8 mouse cellular contexts compared by ENCODE assay signal in genomic region chr8:113848653-113849135, GRCm38 (mm10). TPM values are rescaled to one million over a fixed set of nuclear protein-coding genes. Genes with fewer than 3 reads are reported as not detected.
DNase-seq lines count a peak whose midpoint lies in the region; ATAC-seq and TF ChIP-seq lines count a peak whose summit lies in the region.

TSS of gene Adamts18 (minus strand) at chr8:113848738.

- H3K4me2 ChIP-seq in kidney, embryonic 16.5 days (replicated peaks; ENCODE audit: low read depth, low read length), result peak within 1 kb of the TSS; percentile 98
- peak within 1 kb of the TSS; percentile 96 for H3K4me2 ChIP-seq in embryonic facial prominence, embryonic 15.5 days (replicated peaks)
- H3K4me2 ChIP-seq in midbrain, postnatal 0 days (ENCODE audit: low read depth, low read length, poor library complexity, severe bottlenecking), result peak within 1 kb of the TSS; percentile 97

- peak; percentile 88 for ATAC-seq in kidney, embryonic 16.5 days (ENCODE audit: low FRiP score, low TSS enrichment)
- peak; percentile 78 for ATAC-seq in embryonic facial prominence, embryonic 15.5 days (ENCODE audit: insufficient number of reproducible peaks, low FRiP score, low TSS enrichment, low read depth)
- peak; percentile 78 for ATAC-seq in midbrain, postnatal 0 days (ENCODE audit: low FRiP score)
- no peak for ATAC-seq in inflammation-experienced regulatory T-cells, adult 6 months

- H3K4me1 ChIP-seq in kidney, embryonic 16.5 days (ENCODE audit: insufficient read depth, low read length), result peaks cover 9% of the 10 kb centered on the region; the same call in 1 of the 2 replicates
- H3K4me1 ChIP-seq in brown adipose tissue, adult 24 weeks (ENCODE audit: control insufficient read depth, insufficient read depth, insufficient read length, low read length), result peaks cover 2% of the 10 kb centered on the region; the same call in 1 of the 2 replicates
- H3K4me1 ChIP-seq in embryonic facial prominence, embryonic 15.5 days, result peaks cover 24% of the 10 kb centered on the region
- no peaks in the 10 kb centered on the region for H3K4me1 ChIP-seq in midbrain, postnatal 0 days (ENCODE audit: insufficient read depth, low read length)

- H3K27me3 ChIP-seq in kidney, embryonic 16.5 days (ENCODE audit: insufficient read depth, low read length), result peaks cover 40% of the 10 kb centered on the region
- peaks cover 44% of the 10 kb centered on the region for H3K27me3 ChIP-seq in embryonic facial prominence, embryonic 15.5 days
- no peaks in the 10 kb centered on the region for H3K27me3 ChIP-seq in midbrain, postnatal 0 days (ENCODE audit: insufficient read depth, low read length)

- no peak for DNase-seq in kidney, adult 11 months
- peak; percentile 63 to 64 for DNase-seq in layer of hippocampus, postnatal 10 days (ENCODE audit: low spot score in 2 of 2)
- DNase-seq in midbrain, postnatal 0 days (ENCODE audit: low spot score), result peak; percentile 57
- no peak for DNase-seq in spleen, postnatal 36 days (ENCODE audit: low spot score in 2 of 2)

- no peaks in the 10 kb centered on the region for H3K9me3 ChIP-seq in kidney, embryonic 16.5 days (ENCODE audit: low read length)
- no peaks in the 10 kb centered on the region; the same call in 1 of the 2 replicates for H3K9me3 ChIP-seq in embryonic facial prominence, embryonic 15.5 days (replicated peaks)
- H3K9me3 ChIP-seq in midbrain, postnatal 0 days (ENCODE audit: low read length), result no peaks in the 10 kb centered on the region

- H3K9ac ChIP-seq in kidney, embryonic 16.5 days (replicated peaks; ENCODE audit: low read length), result peak within 1 kb of the TSS; percentile 47
- peak within 1 kb of the TSS; percentile 31; the same call in 1 of the 2 replicates for H3K9ac ChIP-seq in embryonic facial prominence, embryonic 15.5 days
- H3K9ac ChIP-seq in midbrain, postnatal 0 days (replicated peaks; ENCODE audit: low read length, poor library complexity, severe bottlenecking), result peak within 1 kb of the TSS; percentile 78

- TF ChIP-seq CTCF in midbrain, postnatal 0 days (IDR thresholded peaks at IDR 0.05), result no peak

- under 1% methylated on average over 30 of the region's 32 CpGs for WGBS in kidney, embryonic 16.5 days
- WGBS in embryonic facial prominence, embryonic 15.5 days, result under 1% methylated on average over 32 of the region's 32 CpGs
- WGBS in midbrain, postnatal 0 days, result under 1% methylated on average over 32 of the region's 32 CpGs

- peak within 1 kb of the TSS; percentile 61 for H3K4me3 ChIP-seq in kidney, embryonic 16.5 days (ENCODE audit: low read length)
- H3K4me3 ChIP-seq in brown adipose tissue, adult 24 weeks (ENCODE audit: insufficient read depth, low read depth, low read length), result peak within 1 kb of the TSS; percentile 15
- peak within 1 kb of the TSS; percentile 52 for H3K4me3 ChIP-seq in embryonic facial prominence, embryonic 15.5 days (replicated peaks)
- H3K4me3 ChIP-seq in midbrain, postnatal 0 days (ENCODE audit: low read depth, low read length), result peak within 1 kb of the TSS; percentile 68

- H3K36me3 ChIP-seq in kidney, embryonic 16.5 days (ENCODE audit: insufficient read depth, low read length), result no peaks in the 10 kb centered on the region
- H3K36me3 ChIP-seq in embryonic facial prominence, embryonic 15.5 days, result no peaks in the 10 kb centered on the region
- H3K36me3 ChIP-seq in midbrain, postnatal 0 days (ENCODE audit: insufficient read depth, low read length), result no peaks in the 10 kb centered on the region

- no peak within 1 kb of the TSS; the same call in 1 of the 2 replicates for H3K27ac ChIP-seq in kidney, embryonic 16.5 days (ENCODE audit: low read length)
- no peak within 1 kb of the TSS for H3K27ac ChIP-seq in brown adipose tissue, adult 24 weeks (replicated peaks; ENCODE audit: low read depth, low read length)
- H3K27ac ChIP-seq in embryonic facial prominence, embryonic 15.5 days (replicated peaks), result peak within 1 kb of the TSS; percentile 28; the same call in 1 of the 2 replicates
- peak within 1 kb of the TSS; percentile 72 for H3K27ac ChIP-seq in midbrain, postnatal 0 days (ENCODE audit: low read depth, low read length)

RNA-seq across cellular contexts. Expression of gene Adamts18, which starts in this region (rescaled TPM):
- polyA plus RNA-seq in kidney, embryonic 16.5 days (2015; fragmentation: Nextera tagmentation; extraction: Ambion mirVana), result 2.4 and 2.5 TPM in 2 replicates
- polyA plus RNA-seq in brown adipose tissue, adult 24 weeks (2012; ENCODE audit: insufficient read depth, insufficient read length, missing spikeins), result not detected in 2 replicates
- polyA plus RNA-seq in embryonic facial prominence, embryonic 15.5 days (2015; fragmentation: Nextera tagmentation; extraction: Ambion mirVana), result 7.9 and 9.3 TPM in 2 replicates
- 10 to 100 TPM in 1 of 2 experiments, 1 to 10 TPM in 1; 9.6 to 11.2 TPM for total RNA-seq in layer of hippocampus, postnatal 10 days (2021)
- 4.9 and 5.9 TPM in 2 replicates for total RNA-seq in midbrain, postnatal 0 days (2014; rRNA removed)
- 3.0 and 3.2 TPM in 2 replicates for polyA plus RNA-seq in midbrain, postnatal 0 days (2015; fragmentation: Nextera tagmentation; extraction: Ambion mirVana)
- polyA plus RNA-seq in inflammation-experienced regulatory T-cells, adult 6 months (2017; shearing (Covaris generic)), result not detected

Comparison
In these comparisons a context has a peak if more than half of its experiments do, and no peak if none do; other contexts are left out.
1. H3K27ac ChIP-seq: peak in embryonic facial prominence, embryonic 15.5 days (single experiment) and midbrain, postnatal 0 days (single experiment); none in kidney, embryonic 16.5 days (single experiment) and brown adipose tissue, adult 24 weeks (single experiment).
2. H3K4me3 ChIP-seq: peak in every context shown above with its lines; median percentile 68 in midbrain, postnatal 0 days; 61 in kidney, embryonic 16.5 days; 52 in embryonic facial prominence, embryonic 15.5 days; 15 in brown adipose tissue, adult 24 weeks.
3. DNase-seq: peak in layer of hippocampus, postnatal 10 days (2 of 2) and midbrain, postnatal 0 days (single experiment); none in kidney, adult 11 months (single experiment) and spleen, postnatal 36 days (0 of 2).
4. Peak in every context shown above with its lines, with median percentiles within 50 percentile points of each other: H3K4me2 ChIP-seq and H3K9ac ChIP-seq.